Mouse (Mus musculus) myocyte (in vitro differentiated cells): ENCODE data around the gene Axl.
A peak's percentile ranks its signal among the peaks of the same experiment; 100 is the strongest.

Experiments
- POLR2A ChIP-seq: IDR thresholded peaks from one replicate; pipeline ENCODE4 v1.6.1; 2011; ENCODE audit warnings: low read depth, mild to moderate bottlenecking, control low read depth, moderate library complexity; ENCODE audit not compliant: insufficient read length
- TCF12 ChIP-seq: IDR thresholded peaks from one replicate; pipeline ENCODE4 v1.6.1; 2011; ENCODE audit warnings: mild to moderate bottlenecking, control low read depth; ENCODE audit not compliant: poor library complexity, insufficient read depth, severe bottlenecking

- TF ChIP-seq POLR2A (peak; percentile 18), TCF12 (peak; percentile 82)
These were observed 76.7 kb downstream of the Axl start for GRCm38 (mm10) chr7:25711731-25712197.
